Mouse (Mus musculus) ES-Bruce4 (cell line): ENCODE results near the gene Calr. TPM values are rescaled to one million over a fixed set of nuclear protein-coding genes. Genes with fewer than 3 reads are reported as not detected.

Source experiments
- H3K27ac ChIP-seq: 2 replicates; pipeline ENCODE4 v1.5.1; 2012; ENCODE audit warnings: low read length, inconsistent platforms; ENCODE audit not compliant: insufficient read depth
- H3K27me3 ChIP-seq: 2 replicates; pipeline ENCODE4 v1.6.1; 2012; ENCODE audit warnings: mild to moderate bottlenecking, low read length, inconsistent platforms; ENCODE audit not compliant: control insufficient read depth, poor library complexity, insufficient read depth, severe bottlenecking
- H3K36me3 ChIP-seq: 2 replicates; pipeline ENCODE4 v1.6.1; 2012; ENCODE audit warnings: inconsistent platforms, mild to moderate bottlenecking, low read length, moderate library complexity; ENCODE audit not compliant: control insufficient read depth, poor library complexity, insufficient read depth, severe bottlenecking
- H3K4me1 ChIP-seq: one replicate; pipeline ENCODE4 v1.8.1; 2011; ENCODE audit warnings: low read length; ENCODE audit not compliant: control insufficient read depth, insufficient read depth
- H3K4me3 ChIP-seq: 2 replicates; pipeline ENCODE4 v1.5.1; 2011; ENCODE audit warnings: low read depth, mild to moderate bottlenecking, low read length
- H3K9ac ChIP-seq: 2 replicates; pipeline ENCODE4 v1.6.1; 2012; ENCODE audit warnings: low read depth, mild to moderate bottlenecking, inconsistent platforms; ENCODE audit not compliant: poor library complexity, severe bottlenecking
- H3K9me3 ChIP-seq: replicated peaks from 2 replicates; pipeline ENCODE4 v1.6.1; 2012; ENCODE audit warnings: mild to moderate bottlenecking, low read length, inconsistent platforms; ENCODE audit not compliant: control insufficient read depth, poor library complexity, insufficient read depth, severe bottlenecking
- CTCF ChIP-seq: IDR thresholded peaks from one replicate; pipeline ENCODE4 v1.8.1; 2011; ENCODE audit warnings: low read depth, low read length
- EP300 ChIP-seq: IDR thresholded peaks from 2 replicates; pipeline ENCODE4 v1.6.1; 2011; ENCODE audit warnings: low read depth, low read length; ENCODE audit not compliant: insufficient read depth
- POLR2A ChIP-seq: IDR thresholded peaks from one replicate; pipeline ENCODE4 v1.8.1; 2011; ENCODE audit warnings: low read length; ENCODE audit not compliant: insufficient read depth
- polyA plus RNA-seq: library from polyadenylated mRNA; stranded (reverse); fragments of >200 nt; gene quantifications from 2 replicates; pipeline ENCODE4 v1.2.4, GENCODE M21; 2011; ENCODE audit warnings: low read depth; ENCODE audit not compliant: missing spikeins, insufficient read depth, insufficient read length

The Calr gene
- polyA plus RNA-seq, 1 experiment: 546 TPM

DNA sequence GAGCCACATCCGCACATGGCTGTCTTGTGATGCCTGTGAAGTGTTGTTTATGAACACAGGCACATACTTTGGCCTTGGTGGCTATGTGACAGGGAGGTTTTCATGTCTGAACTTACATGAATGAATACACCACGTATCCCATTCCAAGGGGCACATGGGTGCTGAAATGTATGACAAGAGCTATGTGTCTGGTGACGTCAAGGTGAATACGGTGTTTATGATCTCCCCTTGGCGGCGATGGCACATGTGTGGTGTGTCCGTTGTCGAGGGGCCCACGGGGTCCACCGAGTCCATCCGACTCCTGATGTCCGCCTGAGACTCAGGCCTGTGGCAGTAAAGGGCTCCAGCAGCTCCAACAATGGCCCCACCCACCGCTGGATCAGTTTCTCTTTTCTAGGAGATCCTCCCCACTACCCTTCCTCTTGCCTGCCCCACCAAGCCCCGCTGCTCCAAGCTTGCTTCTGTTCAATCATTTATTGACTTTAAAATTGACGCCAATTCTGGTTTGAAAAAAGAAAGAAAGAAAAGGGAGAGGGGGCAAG lies 49.4 kb downstream of the Calr start:
- Histone ChIP-seq H3K27ac (no peak overlapping the region), H3K36me3 (no peaks in the 10 kb centered on the region), H3K9ac (no peak overlapping the region), H3K4me3 (no peak overlapping the region), H3K27me3 (peaks cover 17% of the 10 kb centered on the region), H3K4me1 (no peaks in the 10 kb centered on the region), H3K9me3 (no peaks in the 10 kb centered on the region)
- TF ChIP-seq EP300 (no peak), CTCF (no peak), POLR2A (no peak)

DNA sequence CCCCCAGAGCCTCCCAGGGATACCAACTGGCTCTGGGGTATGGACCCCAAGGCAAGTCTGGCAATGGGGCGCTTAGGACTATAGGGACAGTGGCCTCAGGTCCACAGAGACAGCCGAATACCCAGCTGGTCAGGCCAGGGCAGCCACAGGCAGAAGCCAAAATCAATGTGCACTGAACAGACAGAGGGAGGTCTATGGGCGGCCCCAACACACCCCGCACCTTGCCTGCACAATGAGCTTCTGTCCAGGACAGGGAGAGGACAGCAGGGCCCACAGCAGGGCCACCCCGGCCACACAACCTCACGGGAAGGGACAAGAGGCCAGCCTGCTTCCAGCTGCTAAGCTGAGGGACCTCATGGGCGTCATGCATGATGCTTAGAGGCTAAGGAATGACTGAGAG lies 52.2 kb downstream of the Calr start:
- H3K4me3 ChIP-seq: no peak overlapping the region
- no peak for TF ChIP-seq POLR2A
- no peak for TF ChIP-seq CTCF
- no peak for TF ChIP-seq EP300

DNA sequence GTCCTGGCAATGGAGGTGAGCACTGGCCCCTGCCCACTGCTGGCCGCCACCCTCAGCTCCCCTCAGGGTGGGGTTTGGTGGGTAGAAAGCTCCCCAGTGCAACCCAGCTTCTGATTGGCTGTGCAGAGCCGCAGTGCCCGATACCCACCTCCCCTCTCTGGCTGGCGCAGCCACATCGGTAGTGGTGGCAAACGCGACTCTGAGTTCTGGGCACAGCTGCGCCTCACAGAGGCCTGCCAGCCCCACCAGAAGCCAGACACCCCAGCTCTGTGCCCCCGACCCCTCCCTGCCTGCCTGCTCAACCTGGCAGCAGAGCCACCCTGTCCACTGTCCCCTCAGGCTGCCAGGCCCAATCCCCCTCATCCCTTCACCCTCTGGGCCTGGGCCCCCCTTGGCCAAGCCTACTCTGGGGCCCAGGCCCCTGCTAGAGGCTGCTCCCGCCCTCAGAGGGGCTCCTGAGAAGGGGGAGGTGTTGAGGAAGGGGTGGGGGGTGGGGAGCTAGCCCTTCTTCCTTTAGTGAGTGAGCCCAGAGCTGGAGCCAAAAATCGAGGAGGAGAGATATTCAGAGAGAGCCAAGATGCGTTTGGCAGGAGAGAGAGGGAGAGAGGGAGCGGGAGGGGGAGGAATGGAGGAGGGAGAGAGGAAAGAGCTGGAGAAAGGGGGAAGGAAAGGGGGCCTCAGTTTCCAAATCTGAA lies 52.8 kb downstream of the Calr start:
- no peak overlapping the region for H3K9ac ChIP-seq
- no peaks in the 10 kb centered on the region for H3K4me1 ChIP-seq
- 0 out of 2 replicates have a peak, but pooled peaks cover 4% of the 10 kb centered on the region for H3K27me3 ChIP-seq
- no peaks in the 10 kb centered on the region for H3K36me3 ChIP-seq
- no peak for TF ChIP-seq POLR2A
- no peak for TF ChIP-seq CTCF
- TF ChIP-seq EP300: no peak
- no peak overlapping the region for H3K4me3 ChIP-seq
- H3K9me3 ChIP-seq: no peaks in the 10 kb centered on the region
- H3K27ac ChIP-seq: no peak overlapping the region

More for the DNA sequence above, 52.2 kb downstream of the Calr start:
- Histone ChIP-seq H3K27me3 (peaks cover 8% of the 10 kb centered on the region), H3K9ac (no peak overlapping the region), H3K9me3 (no peaks in the 10 kb centered on the region), H3K4me1 (no peaks in the 10 kb centered on the region), H3K36me3 (no peaks in the 10 kb centered on the region), H3K27ac (no peak overlapping the region)

DNA sequence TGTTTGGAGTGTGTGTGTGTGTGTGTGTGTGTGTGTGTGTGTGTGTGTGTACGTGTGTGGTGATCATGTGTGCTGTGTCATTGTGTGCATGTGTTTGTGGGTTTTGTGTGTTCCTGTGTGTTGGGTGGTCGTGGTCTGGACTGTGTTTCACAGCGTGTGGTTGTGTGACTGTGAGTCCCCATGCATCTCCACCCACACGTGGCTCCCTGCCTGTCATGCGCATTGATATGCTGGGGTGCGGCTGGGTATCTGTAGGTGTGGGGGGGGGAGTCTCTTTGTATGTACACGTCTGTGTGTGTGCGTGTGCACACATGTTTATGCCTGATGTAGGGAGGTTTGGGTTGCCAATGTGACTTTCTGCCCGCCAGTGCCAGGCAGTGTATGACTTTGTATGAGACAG lies 53.6 kb downstream of the Calr start:
- Histone ChIP-seq H3K9me3 (no peaks in the 10 kb centered on the region), H3K4me3 (no peak overlapping the region), H3K9ac (no peak overlapping the region), H3K27me3 (no peaks in the 10 kb centered on the region), H3K4me1 (no peaks in the 10 kb centered on the region), H3K27ac (no peak overlapping the region), H3K36me3 (no peaks in the 10 kb centered on the region)
- no peak for TF ChIP-seq EP300
- TF ChIP-seq POLR2A: no peak
- TF ChIP-seq CTCF: no peak

DNA sequence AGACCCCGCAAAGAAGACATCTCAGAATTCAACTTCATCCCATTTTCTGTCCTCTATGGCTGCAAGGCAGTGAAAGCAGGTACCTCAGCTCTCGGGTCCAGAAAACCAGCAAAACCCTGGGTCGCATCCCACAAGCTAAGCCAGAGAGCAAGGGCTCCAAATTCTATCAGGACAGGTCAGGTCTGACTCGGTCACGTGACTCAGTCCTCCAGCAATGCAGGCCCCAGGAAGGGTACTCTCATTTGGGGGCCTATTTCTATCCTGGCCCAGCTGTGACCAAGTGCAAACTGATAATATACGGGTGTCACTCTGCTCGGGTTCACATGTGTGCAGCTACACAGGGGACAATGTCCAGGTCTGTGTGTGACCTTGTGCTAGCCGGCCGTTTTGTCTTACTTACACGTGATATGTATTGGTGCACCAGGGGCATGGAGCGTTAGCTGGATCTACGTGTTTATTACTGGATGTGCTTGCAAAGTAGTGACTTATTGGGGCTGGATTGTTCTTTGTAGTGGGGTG lies 54.2 kb downstream of the Calr start:
- H3K27me3 ChIP-seq: no peaks in the 10 kb centered on the region
- no peak overlapping the region for H3K4me3 ChIP-seq
- no peaks in the 10 kb centered on the region for H3K36me3 ChIP-seq
- no peaks in the 10 kb centered on the region for H3K9me3 ChIP-seq
- no peak for TF ChIP-seq CTCF
- TF ChIP-seq POLR2A: no peak
- no peak for TF ChIP-seq EP300
- no peaks in the 10 kb centered on the region for H3K4me1 ChIP-seq
- no peak overlapping the region for H3K27ac ChIP-seq
- H3K9ac ChIP-seq: no peak overlapping the region

Other genes starting within 250 kb of the Calr start
- 42.8 and 44.8 TPM in 2 replicates for gene Ier2, start 184.1 kb downstream of the Calr start, polyA plus RNA-seq
- gene Trmt1, start 160.6 kb downstream of the Calr start, polyA plus RNA-seq: 77.6 and 79.8 TPM in 2 replicates
- 89.7 and 97.9 TPM in 2 replicates for gene Nacc1, start 159.1 kb downstream of the Calr start, polyA plus RNA-seq
- gene Lyl1, start 145.5 kb downstream of the Calr start, polyA plus RNA-seq: not detected in 2 replicates
- gene G430095P16Rik, start 123.9 kb downstream of the Calr start, polyA plus RNA-seq: not detected in 2 replicates
- gene Nfix, start 46.6 kb downstream of the Calr start, polyA plus RNA-seq: 1.2 and 1.8 TPM in 2 replicates
- gene Dand5, start 24.1 kb downstream of the Calr start, polyA plus RNA-seq: 2.5 and 3.1 TPM in 2 replicates
- 19.5 and 20.5 TPM in 2 replicates for gene Gadd45gip1, start 15.4 kb downstream of the Calr start, polyA plus RNA-seq
- 68.0 and 76.1 TPM in 2 replicates for gene Rad23a, start 6.3 kb downstream of the Calr start, polyA plus RNA-seq
- gene Farsa, start 10.1 kb upstream of the Calr start, polyA plus RNA-seq: 50.8 and 52.6 TPM in 2 replicates
- 93.8 and 97.1 TPM in 2 replicates for gene Syce2, start 25.2 kb upstream of the Calr start, polyA plus RNA-seq
- 72.5 and 78.5 TPM in 2 replicates for gene Gcdh, start 47.0 kb upstream of the Calr start, polyA plus RNA-seq
- not detected in 2 replicates for gene Klf1, start 55.0 kb upstream of the Calr start, polyA plus RNA-seq
- 27.5 and 30.9 TPM in 2 replicates for gene Dnase2a, start 61.6 kb upstream of the Calr start, polyA plus RNA-seq
- 0.73 and 1.5 TPM in 2 replicates for gene Mast1, start 90.4 kb upstream of the Calr start, polyA plus RNA-seq
- gene Rtbdn, start 100.1 kb upstream of the Calr start, polyA plus RNA-seq: 0.38 TPM in 1 of 2 replicates, not detected in the other
- gene Gm49661, start 122.5 kb upstream of the Calr start, polyA plus RNA-seq: 4.9 TPM in 1 of 2 replicates, not detected in the other
- 226 and 237 TPM in 2 replicates for gene Prdx2, start 122.7 kb upstream of the Calr start, polyA plus RNA-seq
- gene Rnaseh2a, start 122.8 kb upstream of the Calr start, polyA plus RNA-seq: 79.2 and 88.1 TPM in 2 replicates
- gene Junb, start 131.8 kb upstream of the Calr start, polyA plus RNA-seq: 19.0 and 20.4 TPM in 2 replicates
- 41.5 and 41.8 TPM in 2 replicates for gene Hook2, start 143.7 kb upstream of the Calr start, polyA plus RNA-seq
- 0.70 and 1.2 TPM in 2 replicates for gene Best2, start 167.6 kb upstream of the Calr start, polyA plus RNA-seq
- gene Asna1, start 178.3 kb upstream of the Calr start, polyA plus RNA-seq: 170 and 171 TPM in 2 replicates
- gene Trir, start 179.9 kb upstream of the Calr start, polyA plus RNA-seq: 82.4 and 96.1 TPM in 2 replicates
- gene Tnpo2, start 190.0 kb upstream of the Calr start, polyA plus RNA-seq: 193 and 195 TPM in 2 replicates
- gene Fbxw9, start 213.1 kb upstream of the Calr start, polyA plus RNA-seq: 25.1 and 26.3 TPM in 2 replicates
- not detected in 2 replicates for gene Gm5741, start 221.0 kb upstream of the Calr start, polyA plus RNA-seq
- 43.3 and 47.0 TPM in 2 replicates for gene Dhps, start 224.8 kb upstream of the Calr start, polyA plus RNA-seq
- 82.5 and 105 TPM in 2 replicates for gene Wdr83os, start 233.8 kb upstream of the Calr start, polyA plus RNA-seq
- gene Wdr83, start 234.4 kb upstream of the Calr start, polyA plus RNA-seq: 16.5 and 16.8 TPM in 2 replicates
- 36.0 and 42.2 TPM in 2 replicates for gene Man2b1, start 236.3 kb upstream of the Calr start, polyA plus RNA-seq